Mouse (Mus musculus) kidney, postnatal 36 days (tissue): ENCODE results near the gene 2900026A02Rik.

Experiments used
- DNase-seq, 2 experiments: peaks; one replicate each; pipeline ENCODE4 v3.0.0; 2021 to 2022; ENCODE audit warnings: mixed read lengths in 2 of 2

2900026A02Rik gene

GRCm38 (mm10) chr5:113091162-113091561, 129.9 kb downstream of the 2900026A02Rik start:
- DNase-seq: peak; percentile 82 to 83

GRCm38 (mm10) chr5:113090750-113091149, 130.3 kb downstream of the 2900026A02Rik start:
- DNase-seq: peak; percentile 28 to 32

GRCm38 (mm10) chr5:113090077-113090690, 130.9 kb downstream of the 2900026A02Rik start:
- DNase-seq: peak; percentile 58

DNA sequence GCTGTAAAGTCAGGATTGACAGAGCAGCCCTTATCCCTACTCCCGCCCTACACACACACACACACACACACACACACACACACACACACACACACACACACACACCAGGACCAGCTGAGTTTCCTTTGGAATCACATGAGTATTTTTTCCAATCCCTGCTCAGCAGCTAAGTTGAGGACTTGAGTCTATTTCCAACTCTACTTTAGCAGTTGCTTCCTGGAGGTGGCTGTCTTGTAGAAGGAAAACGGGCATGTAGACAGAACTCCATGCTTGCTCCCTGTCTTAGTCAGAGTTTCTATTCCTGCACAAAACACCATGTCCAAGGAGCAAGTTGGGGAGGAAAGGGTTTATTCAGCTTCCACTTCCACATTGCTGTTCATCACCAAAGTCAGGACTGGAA, 133.6 kb downstream of the 2900026A02Rik start:
- no peak for DNase-seq

DNA sequence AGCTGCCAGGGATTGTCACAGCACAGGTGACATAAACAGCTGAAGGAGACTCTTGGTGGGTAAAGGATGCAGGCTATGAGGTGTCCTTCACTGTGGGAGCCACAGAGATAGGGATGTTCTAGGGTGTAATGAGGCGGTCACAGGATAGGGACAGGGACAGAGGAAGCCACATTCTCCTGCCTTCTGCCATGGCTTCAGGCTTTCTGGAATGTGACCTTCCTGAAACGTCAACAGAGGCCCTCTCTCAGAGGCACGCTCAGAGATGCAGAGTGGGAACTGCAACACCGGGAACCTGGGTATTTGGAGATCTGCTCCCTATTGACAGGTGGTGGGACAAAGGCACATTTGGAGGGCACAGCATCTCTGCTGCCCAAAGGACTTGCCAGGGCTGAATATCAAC, 134.0 kb downstream of the 2900026A02Rik start:
- no peak for DNase-seq

DNA sequence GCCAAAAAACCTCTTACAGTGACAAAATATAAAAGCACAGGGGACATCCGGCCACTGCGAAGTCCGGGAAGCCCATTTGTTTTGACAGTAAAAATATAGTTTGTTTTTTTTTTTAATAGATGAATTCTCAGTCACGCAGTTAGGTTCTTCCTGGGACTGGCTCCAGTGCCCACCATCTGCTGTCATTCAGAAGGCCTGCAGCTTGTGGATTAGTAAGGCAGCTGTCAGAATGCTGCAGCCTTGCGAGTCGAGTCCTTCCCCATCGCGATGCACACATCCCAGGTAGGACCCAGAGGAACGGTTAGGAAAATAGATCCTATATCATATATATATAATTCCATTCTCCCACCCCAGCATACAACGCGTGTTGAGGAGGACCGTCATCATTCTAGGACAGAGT, 134.6 kb downstream of the 2900026A02Rik start:
- DNase-seq: peak in 1 of 2 experiments; percentile 29

DNA sequence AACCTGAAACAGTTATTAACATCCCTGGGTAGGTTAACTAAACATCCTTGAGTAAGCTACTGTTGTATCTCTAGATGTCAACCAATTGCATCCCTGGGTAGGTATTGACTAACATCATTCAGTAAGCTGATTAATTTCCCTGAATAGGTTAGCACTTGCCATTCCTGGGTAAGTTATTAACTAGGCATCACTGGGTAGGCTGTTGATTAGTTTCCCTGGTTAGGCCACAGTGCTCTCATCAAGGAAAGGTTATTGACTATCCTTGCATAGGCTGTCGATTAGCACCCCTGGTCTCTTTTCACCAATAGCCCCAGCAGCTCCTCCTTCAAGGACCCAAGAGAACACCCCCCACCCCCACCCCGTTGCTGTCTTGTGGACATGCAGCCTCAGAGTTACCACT, 135.1 kb downstream of the 2900026A02Rik start:
- DNase-seq: peak in 1 of 2 experiments; percentile 33

DNA sequence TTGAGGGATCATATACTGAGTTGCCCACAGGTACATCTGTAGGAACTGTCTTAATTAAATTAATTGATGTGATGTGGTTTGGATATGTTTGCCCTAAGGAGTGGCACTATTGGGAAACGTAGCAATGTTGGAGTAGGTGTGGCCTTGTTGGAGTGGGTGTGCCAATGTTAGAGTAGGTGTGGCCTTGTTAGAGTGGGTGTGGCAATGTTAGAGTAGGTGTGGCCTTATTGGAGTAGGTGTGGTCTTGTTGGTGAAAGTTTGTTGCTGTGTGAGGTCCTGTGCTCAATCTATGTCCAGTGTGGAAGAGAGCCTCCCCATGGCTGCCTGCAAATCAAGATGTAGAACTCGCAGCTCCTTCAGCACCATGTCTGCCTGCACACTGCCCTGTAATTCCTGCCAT, 136.7 kb downstream of the 2900026A02Rik start:
- DNase-seq: no peak

DNA sequence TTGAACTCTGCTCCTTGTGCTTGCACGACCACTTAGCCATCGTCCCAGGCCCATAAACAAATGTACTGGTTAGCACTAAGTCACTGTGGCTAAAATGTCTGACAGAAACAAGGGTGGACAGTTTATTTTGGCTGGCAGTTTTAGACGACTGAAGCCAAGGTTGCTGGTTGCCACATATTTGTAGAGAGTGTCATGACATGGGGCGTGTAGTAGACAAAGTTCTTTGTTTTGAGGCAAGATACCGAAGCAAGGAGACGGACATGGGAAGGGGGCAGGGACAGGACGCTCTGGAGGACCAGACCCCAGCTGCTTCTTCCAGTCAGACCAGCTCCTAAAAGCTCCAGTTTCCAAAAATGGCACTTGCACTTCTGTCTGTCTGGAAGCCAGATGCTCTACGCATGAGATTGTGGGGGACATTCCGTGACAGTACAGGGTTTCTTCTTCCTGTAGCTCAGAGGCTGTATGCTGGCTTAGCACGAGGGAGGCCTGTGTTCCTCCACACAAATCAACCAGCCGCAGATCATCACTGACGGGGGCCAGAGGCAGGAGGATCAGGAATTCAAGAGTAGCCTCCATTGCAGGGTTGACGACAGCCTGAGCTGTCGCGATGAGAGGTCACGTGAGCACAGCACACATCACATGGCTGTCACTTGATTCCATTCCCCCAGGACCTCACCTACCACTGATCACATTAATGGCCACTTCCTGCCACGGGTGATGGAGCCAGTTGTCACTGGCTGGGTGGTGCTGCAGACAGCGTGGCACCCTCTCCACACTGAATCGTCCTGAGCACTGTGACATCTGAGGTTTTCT, 138.5 kb downstream of the 2900026A02Rik start:
- DNase-seq: no peak

- peak; percentile 73 to 78 for DNase-seq
Measured at GRCm38 (mm10) chr5:113081439-113081838, 139.6 kb downstream of the 2900026A02Rik start, which contains the start of gene Crybb3. Crybb3 (minus strand) TSS chr5:113081584.

GRCm38 (mm10) chr5:113081020-113081419, 140.0 kb downstream of the 2900026A02Rik start:
- no peak for DNase-seq

DNA sequence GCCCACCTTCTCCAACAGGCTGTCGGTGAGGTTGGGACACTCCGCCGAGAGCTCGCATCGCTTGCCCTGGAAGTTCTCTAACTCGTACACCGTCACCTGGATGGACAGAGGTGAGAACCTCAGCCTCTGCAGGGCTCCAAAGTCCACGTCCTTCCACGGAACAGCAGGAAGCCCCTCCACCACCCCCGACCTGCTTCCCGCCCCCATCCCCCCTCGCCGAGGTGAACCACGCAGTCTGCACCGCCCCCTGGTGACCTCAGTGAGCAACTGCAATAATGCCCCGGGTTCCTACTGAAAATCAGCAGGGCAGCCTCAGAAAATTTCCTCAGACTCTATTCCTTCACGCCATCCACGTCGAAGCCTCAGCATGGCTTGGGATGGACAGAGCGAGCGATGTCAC, 141.3 kb downstream of the 2900026A02Rik start:
- DNase-seq: peak in 1 of 2 experiments; percentile 69

- DNase-seq: no peak
Measured at GRCm38 (mm10) chr5:113078686-113079085, 142.3 kb downstream of the 2900026A02Rik start.

GRCm38 (mm10) chr5:113070017-113070416, 151.0 kb downstream of the 2900026A02Rik start, which contains the start of gene Crybb2:
Crybb2 (minus strand) TSS chr5:113070117.
- DNase-seq: no peak

- DNase-seq: peak; percentile 62 to 82
Measured at GRCm38 (mm10) chr5:113054308-113054707, 166.7 kb downstream of the 2900026A02Rik start.

- no peak for DNase-seq
Measured at GRCm38 (mm10) chr5:113050581-113051185, 170.4 kb downstream of the 2900026A02Rik start.

DNA sequence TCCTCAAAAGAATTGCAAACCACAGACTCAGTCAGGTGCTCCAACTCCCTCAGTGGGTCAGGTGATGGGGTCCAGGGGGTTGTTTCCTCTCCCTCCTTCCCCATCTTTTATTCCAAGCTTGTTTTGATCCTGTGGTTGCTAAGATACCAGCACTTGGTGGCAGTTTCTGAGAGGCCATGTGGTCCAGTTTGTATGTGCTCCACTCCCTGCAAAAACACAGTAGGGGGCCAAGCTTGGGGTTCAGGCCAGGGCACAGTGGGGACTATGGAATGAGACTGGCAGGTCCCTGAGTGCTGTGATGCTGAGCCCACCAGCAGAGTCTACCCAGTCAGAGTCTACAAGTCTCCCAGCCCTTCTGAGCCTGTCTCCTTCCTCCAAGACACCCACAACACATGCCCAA, 171.2 kb downstream of the 2900026A02Rik start:
- DNase-seq: no peak

- no peak for DNase-seq
Measured at GRCm38 (mm10) chr5:113045511-113046273, 175.3 kb downstream of the 2900026A02Rik start.

- DNase-seq: no peak
Measured at GRCm38 (mm10) chr5:113043531-113043930, 177.5 kb downstream of the 2900026A02Rik start.

GRCm38 (mm10) chr5:113041567-113042071, 179.4 kb downstream of the 2900026A02Rik start:
- peak; percentile 21 to 22 for DNase-seq

GRCm38 (mm10) chr5:113040776-113041175, 180.3 kb downstream of the 2900026A02Rik start:
- DNase-seq: peak in 1 of 2 experiments; percentile 8

DNA sequence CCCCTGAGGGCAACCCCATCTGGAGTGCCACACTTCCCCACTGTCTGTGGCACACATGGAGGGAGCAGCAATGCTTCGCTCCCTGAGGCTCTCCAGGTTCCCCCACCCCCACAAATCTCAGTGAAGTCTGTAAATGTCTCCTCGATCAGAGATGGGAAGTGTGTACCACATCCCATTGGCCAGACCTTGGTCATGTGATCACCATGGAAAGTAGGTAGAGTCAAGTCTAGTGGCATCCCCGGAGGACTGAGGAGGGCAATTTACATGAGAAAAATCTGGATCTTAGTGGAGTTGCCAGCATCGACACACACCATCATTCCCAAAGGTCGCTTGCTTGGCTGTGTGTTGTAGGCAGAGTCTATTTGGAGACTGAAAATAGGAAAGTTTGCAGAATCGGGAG, 182.4 kb downstream of the 2900026A02Rik start:
- DNase-seq: no peak
